Mouse (Mus musculus) bone marrow macrophage, adult 2 months (primary cell): ENCODE measurements around the gene Hist2h2ac. TPM values are rescaled to one million over a fixed set of nuclear protein-coding genes. Genes with fewer than 3 reads are reported as not detected.

Source experiments
- H3K27ac ChIP-seq: 2 replicates; pipeline ENCODE4 v1.5.1; 2012; ENCODE audit warnings: low read depth, low read length; ENCODE audit not compliant: insufficient read depth
- H3K4me1 ChIP-seq: 2 replicates; pipeline ENCODE4 v1.6.1; 2012; ENCODE audit warnings: low read length; ENCODE audit not compliant: control insufficient read depth, insufficient read depth
- H3K4me3 ChIP-seq: 2 replicates; pipeline ENCODE4 v1.5.1; 2012; ENCODE audit warnings: mild to moderate bottlenecking, low read length, moderate library complexity; ENCODE audit not compliant: insufficient read depth
- CTCF ChIP-seq: IDR thresholded peaks from 2 replicates; pipeline ENCODE4 v1.5.1; 2012; ENCODE audit warnings: low read depth, mild to moderate bottlenecking, low read length, moderate library complexity
- POLR2A ChIP-seq: IDR thresholded peaks from 2 replicates; pipeline ENCODE4 v1.6.1; 2012; ENCODE audit warnings: mild to moderate bottlenecking, low read depth, low read length, borderline replicate concordance
- polyA plus RNA-seq: library from polyadenylated mRNA; stranded (reverse); fragments of >200 nt; gene quantifications from 2 replicates; pipeline ENCODE4 v1.2.4, GENCODE M21; 2012; ENCODE audit not compliant: missing spikeins, insufficient read depth, insufficient read length

Gene Hist2h2ac
- polyA plus RNA-seq, 1 experiment, result not detected

DNA sequence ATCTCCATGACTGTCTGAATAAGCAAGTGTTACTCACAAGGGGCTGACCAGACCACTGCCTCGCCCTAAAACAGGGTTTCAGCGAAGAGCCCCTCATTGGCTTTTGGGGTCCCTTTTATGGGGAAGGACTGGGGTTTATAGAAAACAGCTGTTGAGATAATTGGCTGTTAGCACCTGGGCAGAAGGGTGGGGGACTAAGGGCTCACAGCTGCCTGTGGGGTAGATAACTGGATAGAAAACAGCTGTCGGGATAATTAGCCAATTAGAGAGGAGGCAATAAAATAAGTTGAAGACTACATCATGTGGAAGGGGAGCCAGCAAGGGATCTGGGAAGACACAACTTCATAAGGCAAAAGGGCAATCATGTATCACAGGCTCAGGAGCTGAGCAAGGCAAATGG is 30.2 kb upstream of the Hist2h2ac start:
- peaks cover 34% of the 10 kb centered on the region for H3K4me1 ChIP-seq
- H3K27ac ChIP-seq, result peak overlapping the region; percentile 96
- no peak for TF ChIP-seq CTCF
- TF ChIP-seq POLR2A, result no peak
- H3K4me3 ChIP-seq, result peak overlapping the region; percentile 25

GRCm38 (mm10) chr3:96249034-96249345 is 28.3 kb upstream of the Hist2h2ac start:
- peaks cover 27% of the 10 kb centered on the region for H3K4me1 ChIP-seq
- TF ChIP-seq CTCF (no peak), POLR2A (no peak)
- 0 out of 2 replicates have a peak overlapping the region, but pooled peaks have one; percentile 1 for H3K4me3 ChIP-seq
- H3K27ac ChIP-seq, result no peak overlapping the region

DNA sequence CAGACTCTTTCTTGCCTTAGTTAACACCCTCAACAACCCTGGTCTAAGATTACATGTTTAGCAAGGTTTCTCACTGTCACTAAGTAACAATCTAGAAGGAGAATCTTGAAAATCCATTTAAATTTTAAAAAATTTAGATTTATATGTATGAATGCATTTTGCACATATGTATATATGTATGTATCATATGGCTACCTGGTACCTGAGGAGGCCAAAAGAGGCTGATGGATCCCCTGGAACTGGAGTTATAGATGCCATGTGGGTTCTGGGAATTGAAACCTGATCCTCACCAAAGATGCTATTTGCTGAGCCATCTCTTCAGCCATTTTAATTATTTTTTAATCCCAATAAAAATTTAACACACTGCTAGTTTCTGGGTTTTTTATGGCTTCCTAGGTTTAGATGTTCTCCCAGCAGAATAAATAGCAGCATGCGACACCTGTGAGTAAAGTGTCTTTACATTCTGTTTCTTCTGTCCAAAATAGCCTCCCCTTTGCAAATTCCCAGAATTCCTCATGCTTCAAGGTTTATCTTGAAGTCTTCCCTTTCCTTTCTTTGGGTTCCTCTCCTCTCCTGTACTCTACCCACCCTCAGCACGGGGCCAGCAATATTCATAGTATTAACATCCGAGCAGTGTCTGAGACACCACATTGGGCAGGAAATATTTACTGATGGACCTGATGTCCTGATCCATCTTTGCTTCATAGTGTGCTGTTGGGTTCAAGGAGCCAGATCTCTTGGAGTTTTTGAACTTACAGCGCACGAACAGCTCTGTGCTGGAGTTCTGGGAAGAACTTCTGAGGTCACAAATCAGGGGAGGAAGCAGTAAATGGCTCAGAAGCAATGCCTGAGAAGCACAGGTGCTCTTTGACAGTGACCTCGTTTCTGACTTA is 27.7 kb upstream of the Hist2h2ac start:
- TF ChIP-seq POLR2A, result no peak
- Histone ChIP-seq H3K27ac (0 out of 2 replicates have a peak overlapping the region, but pooled peaks have one; percentile 16), H3K4me1 (peaks cover 33% of the 10 kb centered on the region), H3K4me3 (peak overlapping the region; percentile 1; the same call in 1 of the 2 replicates)

DNA sequence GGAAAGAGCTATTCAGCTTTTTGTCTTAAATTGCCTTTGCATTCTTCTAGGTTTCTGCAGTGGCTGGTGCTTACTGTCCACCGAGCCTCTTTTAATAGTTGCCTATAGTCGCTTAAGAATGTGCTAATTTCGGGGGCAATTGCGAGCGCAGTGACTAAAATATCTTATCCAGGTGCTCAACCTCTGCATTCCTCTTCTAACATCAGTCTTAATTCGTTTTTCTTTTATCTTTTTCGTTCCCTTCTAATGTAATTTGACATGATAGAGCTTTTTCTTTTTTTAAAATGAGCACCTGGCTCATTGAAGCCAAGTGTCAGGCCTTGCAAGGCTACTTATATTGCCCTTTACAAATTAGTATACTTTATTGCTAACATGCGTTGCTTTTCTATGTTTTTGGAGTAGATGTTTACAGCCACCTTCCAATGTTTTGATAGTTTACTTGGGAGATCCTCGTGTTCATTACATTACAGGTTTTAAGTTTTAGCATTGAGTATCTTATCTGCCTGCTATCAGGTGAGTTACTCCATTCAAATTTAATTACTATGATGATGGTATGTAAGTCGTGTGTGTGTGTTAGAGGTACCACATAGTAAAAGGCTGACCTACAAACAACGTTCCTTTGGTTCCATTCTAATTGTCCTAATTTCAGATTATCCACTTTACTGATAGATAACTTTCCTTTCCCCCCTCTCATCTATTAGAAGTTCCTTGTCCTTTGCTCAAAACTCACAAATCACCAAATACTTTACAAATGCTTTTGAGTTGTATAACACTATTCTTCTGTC is 26.9 kb upstream of the Hist2h2ac start:
- H3K27ac ChIP-seq, result peak overlapping the region; percentile 74
- no peak for TF ChIP-seq POLR2A
- H3K4me3 ChIP-seq, result peak overlapping the region; percentile 61
- peaks cover 39% of the 10 kb centered on the region for H3K4me1 ChIP-seq

- H3K4me1 ChIP-seq, result peaks cover 40% of the 10 kb centered on the region
Observed at GRCm38 (mm10) chr3:96246427-96246856, 25.8 kb upstream of the Hist2h2ac start, which contains the start of gene Hist2h3c1. Gene Hist2h3c1 (plus strand): TSS chr3:96246685.

GRCm38 (mm10) chr3:96246018-96246417 is 25.3 kb upstream of the Hist2h2ac start:
- Histone ChIP-seq H3K4me1 (peaks cover 38% of the 10 kb centered on the region), H3K4me3 (peak overlapping the region; percentile 58), H3K27ac (peak overlapping the region; percentile 79)

More at GRCm38 (mm10) chr3:96246427-96246856, 25.8 kb upstream of the Hist2h2ac start, which contains the start of gene Hist2h3c1:
- peak within 1 kb of the TSS; percentile 79 for H3K27ac ChIP-seq
- H3K4me3 ChIP-seq, result peak within 1 kb of the TSS; percentile 61

DNA sequence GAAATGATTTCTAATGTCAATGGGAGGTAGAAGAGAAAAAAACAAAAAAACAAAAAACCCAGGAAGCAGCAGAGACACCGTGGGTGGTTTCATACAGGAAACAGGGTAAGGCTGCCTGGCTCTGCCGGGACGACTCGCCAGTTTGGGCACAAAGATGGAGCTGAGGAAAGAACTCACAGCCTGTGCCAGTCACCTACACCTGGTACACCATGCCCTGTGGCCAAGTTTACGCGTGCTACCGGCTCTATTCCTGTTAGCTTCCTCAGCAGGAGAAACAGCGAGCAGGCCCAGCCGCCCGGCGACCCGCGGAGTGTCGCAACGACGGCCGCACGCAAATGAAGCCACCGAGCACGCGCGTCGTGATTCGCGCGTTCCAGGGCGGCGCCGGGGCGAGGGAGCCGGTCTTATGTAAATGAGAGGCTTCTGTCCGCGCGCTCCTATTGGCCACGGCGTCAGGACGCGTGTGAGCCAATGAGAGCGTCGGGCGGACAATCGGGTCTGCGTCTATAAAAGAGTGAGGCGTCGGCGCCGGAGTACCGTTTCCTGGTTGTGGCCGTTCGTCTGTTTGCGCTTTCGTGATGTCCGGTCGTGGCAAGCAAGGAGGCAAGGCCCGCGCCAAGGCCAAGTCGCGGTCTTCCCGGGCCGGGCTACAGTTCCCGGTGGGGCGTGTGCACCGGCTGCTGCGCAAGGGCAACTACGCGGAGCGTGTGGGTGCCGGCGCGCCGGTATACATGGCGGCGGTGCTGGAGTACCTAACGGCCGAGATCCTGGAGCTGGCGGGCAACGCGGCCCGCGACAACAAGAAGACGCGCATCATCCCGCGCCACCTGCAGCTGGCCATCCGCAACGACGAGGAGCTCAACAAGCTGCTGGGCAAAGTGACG is 24.6 kb upstream of the Hist2h2ac start, which contains the start of gene Hist2h2aa1:
Hist2h2aa1 (plus strand) TSS at position 495 of the 884 bp plus-strand sequence.
- peak within 1 kb of the TSS; percentile 81 for H3K4me3 ChIP-seq
- peak within 1 kb of the TSS; percentile 97 for H3K27ac ChIP-seq
- H3K4me1 ChIP-seq, result peaks cover 33% of the 10 kb centered on the region

DNA sequence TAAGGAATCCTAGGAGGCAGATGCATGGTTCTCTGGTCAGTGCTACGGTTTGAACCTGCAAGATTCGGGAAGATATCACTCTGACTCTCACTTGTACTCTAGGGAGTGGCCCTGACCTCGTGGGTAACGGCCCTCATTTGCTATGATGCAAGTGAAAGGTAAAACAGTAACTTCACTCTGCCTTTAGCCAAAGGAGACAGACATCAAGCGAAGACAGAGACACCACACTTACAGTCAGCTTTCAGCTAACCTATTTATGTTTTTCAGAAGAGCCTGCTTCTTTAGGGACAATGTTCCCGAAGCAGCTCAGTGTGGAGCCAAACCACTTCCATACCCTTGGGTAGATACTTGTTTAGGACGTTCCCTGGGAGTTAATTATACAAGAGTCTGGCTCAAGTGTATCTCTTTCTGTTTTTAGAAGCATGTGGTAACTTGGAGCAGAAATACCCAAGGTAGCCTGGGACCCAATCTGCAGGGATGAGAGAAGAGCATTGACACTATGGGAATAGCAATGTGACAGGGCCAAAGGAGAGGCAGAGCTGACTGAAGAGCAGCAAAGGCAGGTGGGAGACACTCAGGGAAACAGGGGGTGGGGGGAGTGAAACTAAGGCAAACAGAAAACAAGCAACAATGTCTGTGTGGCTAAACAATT is 23.4 kb upstream of the Hist2h2ac start:
- Histone ChIP-seq H3K4me3 (peak overlapping the region; percentile 27), H3K4me1 (peaks cover 25% of the 10 kb centered on the region), H3K27ac (peak overlapping the region; percentile 97)
- TF ChIP-seq CTCF (no peak), POLR2A (no peak)

DNA sequence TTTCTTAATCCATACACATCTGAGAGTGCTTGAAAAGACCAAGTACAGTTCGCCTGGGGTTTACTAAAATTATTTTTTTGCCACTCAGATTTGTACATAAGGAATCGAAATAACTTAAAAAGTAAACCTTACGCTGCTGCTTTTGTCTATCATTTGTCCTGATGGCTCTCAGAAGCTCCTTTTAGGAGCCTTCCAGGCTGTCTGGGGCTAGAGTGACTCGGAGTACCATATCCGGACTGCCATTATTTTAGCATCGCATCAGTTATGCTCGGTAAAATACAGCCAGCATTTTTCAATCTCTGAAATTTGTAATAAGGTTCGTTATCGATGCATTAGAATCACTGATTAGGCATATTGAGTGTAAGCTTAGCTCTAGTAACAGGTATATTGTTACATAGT is 20.1 kb upstream of the Hist2h2ac start:
- Histone ChIP-seq H3K4me1 (peaks cover 34% of the 10 kb centered on the region), H3K27ac (peak overlapping the region; percentile 56), H3K4me3 (no peak overlapping the region)
- TF ChIP-seq CTCF, result no peak
- TF ChIP-seq POLR2A, result no peak

DNA sequence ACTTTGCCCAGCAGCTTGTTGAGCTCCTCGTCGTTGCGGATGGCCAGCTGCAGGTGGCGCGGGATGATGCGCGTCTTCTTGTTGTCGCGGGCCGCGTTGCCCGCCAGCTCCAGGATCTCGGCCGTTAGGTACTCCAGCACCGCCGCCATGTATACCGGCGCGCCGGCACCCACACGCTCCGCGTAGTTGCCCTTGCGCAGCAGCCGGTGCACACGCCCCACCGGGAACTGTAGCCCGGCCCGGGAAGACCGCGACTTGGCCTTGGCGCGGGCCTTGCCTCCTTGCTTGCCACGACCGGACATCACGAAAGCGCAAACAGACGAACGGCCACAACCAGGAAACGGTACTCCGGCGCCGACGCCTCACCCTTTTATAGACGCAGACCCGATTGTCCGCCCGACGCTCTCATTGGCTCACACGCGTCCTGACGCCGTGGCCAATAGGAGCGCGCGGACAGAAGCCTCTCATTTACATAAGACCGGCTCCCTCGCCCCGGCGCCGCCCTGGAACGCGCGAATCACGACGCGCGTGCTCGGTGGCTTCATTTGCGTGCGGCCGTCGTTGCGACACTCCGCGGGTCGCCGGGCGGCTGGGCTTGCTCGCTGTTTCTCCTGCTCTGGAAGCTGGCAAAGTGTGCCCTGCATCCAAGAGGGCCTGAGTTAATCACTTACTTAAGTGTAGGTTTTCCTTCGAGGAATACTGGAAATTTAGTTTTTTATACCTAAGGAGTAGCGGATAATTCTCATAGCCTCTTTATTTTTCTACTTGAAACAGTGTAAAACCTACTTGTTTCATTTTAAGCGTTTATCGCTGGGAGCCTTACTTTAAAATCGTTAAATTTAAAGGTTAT is 19.5 kb upstream of the Hist2h2ac start, which contains the start of gene Hist2h2aa2:
Hist2h2aa2 (minus strand) TSS at position 328 of the 850 bp plus-strand sequence.
- Histone ChIP-seq H3K4me3 (peak within 1 kb of the TSS; percentile 59), H3K27ac (peak within 1 kb of the TSS; percentile 80), H3K4me1 (peaks cover 34% of the 10 kb centered on the region)

DNA sequence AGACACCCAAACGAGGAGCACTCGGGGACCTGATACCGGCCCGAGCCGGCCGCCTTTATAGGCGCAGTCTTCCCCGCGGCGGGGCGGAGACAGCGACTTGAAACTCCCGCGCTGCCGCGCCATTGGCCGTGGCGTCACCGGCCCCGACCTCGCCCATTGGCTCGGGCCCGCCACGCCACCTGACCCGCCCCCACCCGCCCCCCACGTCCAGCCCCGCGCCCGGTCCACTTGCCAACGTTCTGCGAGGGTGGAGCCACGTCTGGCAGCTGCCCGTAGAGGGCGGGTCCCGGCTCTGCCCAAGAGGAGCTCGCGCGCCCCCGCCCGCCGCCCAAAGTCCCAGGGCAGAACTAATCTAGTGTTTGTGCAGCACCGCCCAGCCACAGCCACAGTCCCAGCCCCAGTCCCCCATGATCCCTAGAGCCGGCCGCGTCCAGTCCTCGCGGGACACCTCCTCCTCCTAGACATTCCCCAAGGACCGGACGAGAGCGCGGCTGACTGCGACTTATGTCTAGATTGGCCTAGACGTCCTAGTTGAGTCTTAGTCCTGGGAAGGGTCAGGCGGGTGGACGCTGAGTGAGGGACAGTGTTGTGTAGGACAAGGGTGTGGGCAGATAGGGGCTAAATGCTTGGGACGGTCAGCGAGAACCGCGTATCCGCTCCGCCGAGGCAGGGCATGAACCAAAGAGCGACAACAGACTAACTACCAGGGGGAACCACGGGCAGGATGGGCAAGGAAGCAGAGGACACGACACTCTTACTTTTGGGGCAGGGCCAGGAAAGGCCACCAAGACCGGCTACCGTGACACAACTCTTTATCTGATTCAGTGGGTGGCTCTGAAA is 18.5 kb upstream of the Hist2h2ac start, which contains the start of gene Hist2h3c2:
Hist2h3c2 (minus strand) TSS at position 174 of the 840 bp plus-strand sequence.
- Histone ChIP-seq H3K4me1 (peaks cover 31% of the 10 kb centered on the region), H3K27ac (peak within 1 kb of the TSS; percentile 80), H3K4me3 (peak within 1 kb of the TSS; percentile 59)
